Mouse (Mus musculus) erythroid progenitor cell, adult 5-6 weeks (primary cell): ENCODE data around the gene Nudt12. TPM values are rescaled to one million over a fixed set of nuclear protein-coding genes. Genes with fewer than 3 reads are reported as not detected.
A peak's percentile ranks its signal among the peaks of the same experiment; 100 is the strongest.

Source experiments
- ATAC-seq: replicated peaks from 2 replicates; pipeline ENCODE4 v1.8.0; 2016; ENCODE audit warnings: moderate number of reproducible peaks, mild to moderate bottlenecking, moderate TSS enrichment, inconsistent platforms; ENCODE audit not compliant: poor library complexity, low FRiP score, severe bottlenecking
- total RNA-seq, 2 experiments: library from RNA; stranded (forward) in 1 of 2; stranded (reverse) in 1 of 2; fragments of 150-400 nt in 1 of 2; fragments of 186-747, 209-891 nt in 1 of 2; gene quantifications; 2 replicates each; pipeline versions ENCODE4 v1.2.3 to v1.2.4; 2015 to 2017; ENCODE audit warnings: low replicate concordance in 2 of 2

The Nudt12 gene
- total RNA-seq (2015; ENCODE audit: low replicate concordance): 1.1 and 6.3 TPM in 2 replicates
- 0.83 and 3.9 TPM in 2 replicates for total RNA-seq (2017; ENCODE audit: low replicate concordance)

DNA sequence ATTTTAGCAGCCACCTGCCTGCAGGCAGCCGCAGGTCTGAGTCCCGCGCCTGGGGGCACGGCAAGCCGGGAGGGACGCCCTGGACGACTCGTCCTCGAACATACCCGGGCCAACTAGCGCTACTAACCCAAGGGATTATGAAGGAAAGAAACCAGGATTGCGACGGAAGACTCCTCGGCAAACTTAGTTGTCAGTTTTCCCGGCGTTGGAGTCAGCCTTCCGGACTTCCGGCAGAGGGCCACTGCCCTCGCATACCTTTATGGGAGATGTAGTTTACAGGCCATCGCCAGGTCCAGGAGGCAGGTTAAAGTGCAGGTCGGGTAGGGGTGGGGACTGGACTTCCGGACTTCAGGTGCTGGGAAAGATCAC lies at the start of gene Nudt12:
TSS of gene Nudt12 (minus strand) at position 282 of the 369 bp plus-strand sequence.
- peak; percentile 75 for ATAC-seq

DNA sequence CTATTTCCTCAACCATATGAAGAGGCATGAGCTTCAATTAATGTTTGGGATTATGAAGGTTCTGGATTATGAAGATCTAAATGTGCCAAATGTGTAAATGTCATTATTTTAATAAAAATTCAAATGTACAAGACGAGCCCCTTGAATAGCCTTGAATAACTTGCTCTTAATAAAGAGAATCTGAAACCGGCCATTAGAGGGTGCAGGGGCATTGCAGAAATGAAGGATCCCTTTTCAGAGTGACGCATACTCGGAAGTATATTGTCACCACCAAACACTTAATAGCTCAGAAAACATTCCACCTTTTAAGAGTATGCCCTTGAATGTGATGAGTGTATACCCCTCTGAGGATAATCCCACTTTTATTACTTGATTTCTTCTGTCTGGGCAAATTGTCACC lies 40.1 kb upstream of the Nudt12 start:
- ATAC-seq: no peak

DNA sequence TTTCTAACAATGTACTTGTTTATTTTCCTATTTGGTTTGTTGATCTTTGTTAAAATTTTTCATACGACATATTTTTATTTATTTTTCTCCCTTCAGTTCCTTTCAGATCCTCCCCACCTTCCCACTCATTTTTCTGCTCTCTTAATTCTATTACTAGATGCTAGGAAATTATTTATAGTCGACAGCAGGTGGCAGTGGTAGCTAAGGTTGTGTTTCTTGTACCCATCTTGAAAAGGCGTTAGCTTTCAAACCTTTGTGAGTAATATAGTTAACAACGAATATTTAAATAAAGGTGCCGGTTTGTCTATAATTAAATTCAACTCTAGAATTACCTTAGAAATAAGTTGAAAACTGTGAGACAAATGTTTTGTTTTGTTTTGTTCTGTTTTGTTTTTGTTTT lies 26.6 kb upstream of the Nudt12 start:
- ATAC-seq: no peak

DNA sequence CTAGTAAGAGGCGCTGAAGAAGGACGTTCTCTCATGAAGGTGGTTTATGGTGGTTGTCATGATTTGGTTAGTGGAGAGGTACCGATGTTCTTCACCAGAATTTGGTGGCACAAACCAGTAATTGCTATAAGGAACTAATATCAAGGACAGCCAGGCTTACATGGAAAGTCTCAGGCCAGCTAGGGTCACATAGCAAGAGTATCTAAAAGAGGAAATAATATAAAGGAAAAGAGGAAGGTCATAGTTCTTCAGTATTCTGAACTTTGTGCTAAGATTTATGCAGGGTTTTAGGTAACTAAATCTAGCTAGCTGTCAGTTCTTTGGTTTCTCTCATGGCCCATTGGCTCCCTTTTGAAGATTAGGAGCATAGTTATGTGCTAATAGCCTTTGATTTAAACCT lies 20.3 kb upstream of the Nudt12 start:
- ATAC-seq: no peak

DNA sequence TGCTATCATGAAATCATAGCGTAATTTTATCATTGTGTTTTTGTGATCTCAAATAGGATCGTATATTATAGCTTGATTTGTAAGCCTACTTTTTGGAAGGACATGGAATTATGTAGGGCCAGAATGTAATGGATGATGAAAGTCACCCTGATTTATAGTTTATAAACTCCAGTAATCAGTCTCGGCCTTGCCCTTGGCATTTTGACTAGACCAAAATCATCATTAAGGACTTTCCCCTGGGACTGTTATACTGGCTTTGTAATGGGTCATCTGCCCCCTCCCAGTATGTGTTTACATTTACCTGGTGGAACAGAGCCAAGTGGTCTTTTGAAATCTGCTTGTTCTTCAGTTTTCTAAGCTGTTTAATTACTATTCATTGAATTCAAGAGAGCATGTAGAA lies 13.2 kb upstream of the Nudt12 start:
- ATAC-seq: no peak

DNA sequence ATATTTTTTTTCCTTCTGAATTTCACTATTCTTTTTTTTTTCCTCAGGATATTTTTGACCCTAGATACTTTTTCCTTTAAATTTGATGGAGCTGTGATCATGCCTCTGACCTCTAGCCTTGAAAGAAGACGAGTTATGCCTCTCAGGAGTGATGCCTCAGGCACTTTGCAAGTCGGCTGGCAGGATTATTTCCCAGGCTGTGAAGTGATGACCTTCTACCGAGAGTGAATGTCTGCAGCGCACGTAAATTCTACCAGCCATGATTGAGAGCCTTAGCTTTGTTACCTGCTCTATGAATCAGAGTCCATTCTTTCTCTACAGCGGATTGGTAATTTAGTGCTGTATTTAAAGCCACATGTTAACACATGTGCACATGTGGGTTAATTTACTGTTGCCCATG lies 11.3 kb upstream of the Nudt12 start:
- no peak for ATAC-seq

- ATAC-seq: no peak
Measured at GRCm38 (mm10) chr17:59023971-59024370, 10.8 kb upstream of the Nudt12 start.

GRCm38 (mm10) chr17:59018666-59019065 lies 5.5 kb upstream of the Nudt12 start:
- ATAC-seq: no peak

DNA sequence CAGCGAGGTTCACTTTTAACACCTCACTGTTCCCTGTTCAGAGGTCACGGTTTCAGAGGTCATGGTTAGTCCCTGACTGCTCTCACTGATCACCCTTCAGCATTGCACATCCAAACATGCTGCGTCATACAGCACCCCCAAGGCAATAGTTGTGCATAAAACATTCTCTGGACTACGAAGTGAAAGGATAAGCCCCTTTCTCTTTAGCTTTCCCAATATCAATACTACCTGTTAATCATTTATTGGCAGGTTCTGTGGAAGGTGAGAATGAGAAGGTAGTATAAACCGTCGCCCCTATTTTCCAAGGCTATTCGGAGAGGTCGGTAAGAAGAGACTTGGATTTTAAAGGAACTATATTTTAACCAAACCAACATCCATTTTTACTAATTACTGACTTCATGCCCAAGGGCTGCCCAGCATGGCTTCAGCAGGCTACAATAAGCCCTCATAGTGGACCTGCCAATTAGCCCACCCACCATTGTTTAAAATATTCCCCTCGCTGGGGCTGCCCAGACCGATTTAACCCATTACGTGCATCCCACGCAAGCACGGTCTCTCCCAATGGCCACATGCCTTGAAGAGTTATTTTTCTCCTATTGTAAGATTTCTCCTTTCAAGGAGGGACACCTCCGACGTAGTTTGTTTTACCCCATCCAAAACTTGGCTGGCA lies 616 bp downstream of the Nudt12 start:
- peak; percentile 85 for ATAC-seq

GRCm38 (mm10) chr17:59011546-59012307 lies 1.4 kb downstream of the Nudt12 start:
- no peak for ATAC-seq

- no peak for ATAC-seq
Measured at GRCm38 (mm10) chr17:58991275-58991674, 21.9 kb downstream of the Nudt12 start, which contains the start of gene Pdzph1. Gene Pdzph1 (minus strand): TSS chr17:58991375.

DNA sequence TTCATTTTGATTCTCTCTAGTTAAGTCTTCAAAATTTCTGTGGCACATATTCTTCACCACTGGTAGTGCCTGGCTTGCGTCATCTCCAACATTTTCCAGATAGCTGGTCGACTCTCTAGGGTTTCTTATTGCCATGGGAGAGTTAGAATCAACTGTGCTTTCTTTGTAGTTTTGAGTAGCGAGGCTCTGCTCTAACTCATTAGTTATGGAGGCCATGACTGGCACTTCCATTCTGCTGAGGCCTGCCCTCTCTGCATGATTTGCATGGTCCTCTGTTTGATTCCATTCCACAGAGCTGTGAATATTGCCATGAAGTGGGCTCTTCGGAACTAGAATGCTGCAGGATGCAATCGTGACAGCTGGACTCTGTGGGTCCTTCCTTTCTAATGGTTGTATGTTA lies 39.9 kb downstream of the Nudt12 start:
- no peak for ATAC-seq

- 0 out of 2 replicates have a peak, but pooled peaks have one; percentile 34 for ATAC-seq
Measured at GRCm38 (mm10) chr17:58959905-58960304, 53.3 kb downstream of the Nudt12 start.

DNA sequence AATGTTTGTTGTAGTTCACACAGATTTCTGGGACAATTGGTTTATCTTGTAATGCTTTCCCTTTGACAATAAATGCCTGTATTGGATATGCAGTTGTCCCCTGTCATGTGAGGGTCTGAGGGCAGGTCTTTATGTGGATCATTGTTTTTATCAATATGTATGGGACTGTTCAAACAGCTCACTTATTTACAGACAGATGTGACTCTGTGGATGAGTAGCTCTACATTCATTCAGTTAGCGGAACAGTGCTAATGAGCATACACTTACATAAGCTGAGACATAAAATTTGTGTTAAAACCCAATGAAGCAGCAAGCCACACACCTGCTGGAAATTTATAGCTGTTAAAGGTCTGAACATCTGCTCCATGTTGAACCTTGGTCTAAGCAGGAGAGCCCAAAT lies 56.1 kb downstream of the Nudt12 start:
- ATAC-seq: no peak

Other genes starting within 250 kb of the Nudt12 start
- not detected in 2 replicates for gene Pdzph1, start 22.0 kb downstream of the Nudt12 start, total RNA-seq (2015; ENCODE audit: low replicate concordance)
- gene Pdzph1, start 22.0 kb downstream of the Nudt12 start, total RNA-seq (2017; ENCODE audit: low replicate concordance): not detected in 2 replicates